Mouse (Mus musculus) liver, embryonic 14.5 days (tissue): ENCODE results near the gene Tspyl4.

ENCODE experiments used
- CTCF ChIP-seq: IDR thresholded peaks from 2 replicates; pipeline ENCODE4 v1.5.1; 2016; ENCODE audit warnings: antibody characterized with exemption, low read depth, control low read depth
- EP300 ChIP-seq: IDR thresholded peaks from 2 replicates; pipeline ENCODE4 v1.6.1; 2016; ENCODE audit warnings: antibody characterized with exemption, low read depth

DNA sequence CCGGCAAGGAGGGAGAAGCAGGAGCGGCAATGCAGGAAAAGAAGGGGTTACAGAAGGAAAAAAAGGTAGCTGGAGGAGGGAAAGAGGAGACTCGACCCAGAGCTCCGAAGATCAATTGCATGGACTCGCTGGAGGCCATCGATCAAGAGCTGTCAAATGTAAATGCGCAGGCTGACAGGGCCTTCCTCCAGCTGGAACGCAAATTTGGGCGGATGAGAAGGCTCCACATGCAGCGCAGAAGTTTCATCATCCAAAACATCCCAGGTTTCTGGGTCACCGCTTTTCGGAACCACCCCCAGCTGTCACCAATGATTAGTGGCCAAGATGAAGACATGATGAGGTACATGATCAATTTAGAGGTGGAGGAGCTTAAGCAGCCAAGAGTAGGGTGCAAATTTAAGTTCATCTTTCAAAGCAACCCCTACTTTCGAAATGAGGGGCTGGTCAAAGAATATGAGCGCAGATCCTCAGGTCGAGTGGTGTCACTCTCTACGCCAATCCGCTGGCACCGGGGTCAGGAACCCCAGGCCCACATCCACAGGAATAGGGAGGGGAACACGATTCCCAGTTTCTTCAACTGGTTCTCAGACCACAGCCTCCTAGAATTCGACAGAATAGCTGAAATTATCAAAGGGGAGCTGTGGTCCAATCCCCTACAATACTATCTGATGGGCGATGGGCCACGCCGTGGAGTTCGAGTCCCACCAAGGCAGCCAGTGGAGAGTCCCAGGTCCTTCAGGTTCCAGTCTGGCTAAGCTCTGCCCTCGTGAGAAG is 925 bp downstream of the Tspyl4 start:
- TF ChIP-seq CTCF: no peak
- no peak for TF ChIP-seq EP300
